Mouse (Mus musculus) common myeloid progenitor, adult 5-6 weeks (primary cell): ENCODE measurements at regions not wholly inside any gene's neighbourhood (a gene's known extent, or its start where the extent isn't known, plus 50 kb on each side); places are given as distances from the start of the nearest gene placed in this dataset.

Experiments used
- ATAC-seq: replicated peaks from 2 replicates; pipeline ENCODE4 v1.8.0; 2016; ENCODE audit warnings: low read depth, mild to moderate bottlenecking, moderate TSS enrichment, inconsistent platforms; ENCODE audit not compliant: poor library complexity, severe bottlenecking

DNA sequence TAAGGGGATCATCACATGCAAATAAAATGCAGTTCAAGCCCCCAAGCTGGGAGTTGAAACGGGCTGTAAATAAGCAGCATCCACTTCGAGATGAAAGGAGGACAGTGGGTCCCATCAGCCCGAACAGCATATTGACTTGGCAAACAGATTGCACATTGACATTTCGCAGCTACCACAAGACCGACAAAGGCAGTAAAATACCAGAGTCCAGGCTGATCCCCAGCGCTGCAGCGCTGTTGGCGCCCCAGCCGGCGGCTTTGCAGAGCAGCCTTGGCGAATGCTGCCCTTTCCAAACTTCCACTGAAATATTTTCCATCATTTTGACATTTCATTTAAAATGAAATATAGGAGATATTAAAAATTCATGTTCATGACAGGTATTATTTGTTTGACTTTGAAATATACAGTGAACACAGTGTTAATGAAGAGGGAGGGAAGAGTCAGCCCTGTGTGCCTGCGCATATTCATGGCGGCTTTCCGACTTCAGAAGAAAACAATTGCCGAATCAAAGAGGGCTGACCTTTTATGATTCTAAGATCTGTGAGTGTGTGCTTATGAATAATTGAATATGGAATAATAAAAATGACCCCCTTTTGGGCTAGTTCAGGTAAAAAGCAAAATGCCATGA lies 98.4 kb downstream of the Sqor start:
- ATAC-seq: no peak

DNA sequence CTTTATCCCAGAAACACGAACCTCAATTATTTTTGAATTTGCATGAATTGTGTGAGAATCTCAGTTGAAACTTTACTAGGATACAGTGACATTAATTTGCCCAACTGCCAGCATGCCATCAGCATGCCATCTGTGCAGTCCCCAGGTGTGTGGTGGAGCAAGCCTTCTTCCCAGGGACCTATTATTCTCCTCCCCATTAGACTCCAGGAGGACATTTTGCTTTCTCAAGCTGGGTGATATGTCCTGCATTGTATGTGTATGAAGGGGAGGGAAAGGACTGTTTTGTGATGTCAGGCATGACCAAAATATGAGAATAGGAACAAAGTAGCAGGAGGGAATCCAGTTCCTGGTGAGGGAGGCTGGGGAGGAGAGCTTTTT lies 98.9 kb downstream of the Sqor start:
- ATAC-seq: no peak

DNA sequence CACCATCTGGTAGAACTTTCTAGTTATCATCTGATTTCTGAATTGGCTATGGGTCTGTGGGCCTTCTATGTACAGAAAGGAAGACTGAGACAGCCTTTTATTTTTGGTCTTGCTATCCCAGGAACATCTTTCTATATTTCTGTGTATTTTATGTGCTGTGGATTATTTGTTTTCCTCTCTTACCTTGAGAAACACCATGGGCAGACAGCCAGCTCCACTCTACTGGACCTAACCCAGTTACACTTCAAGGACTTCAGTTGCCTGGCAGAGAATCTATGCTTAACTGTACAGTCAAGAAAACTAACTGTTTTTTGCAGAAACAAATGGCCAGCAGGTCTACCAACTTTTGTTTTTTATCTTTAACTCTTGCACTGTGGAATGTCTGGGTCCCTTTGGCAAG lies 122.1 kb downstream of the Sqor start:
- no peak for ATAC-seq

DNA sequence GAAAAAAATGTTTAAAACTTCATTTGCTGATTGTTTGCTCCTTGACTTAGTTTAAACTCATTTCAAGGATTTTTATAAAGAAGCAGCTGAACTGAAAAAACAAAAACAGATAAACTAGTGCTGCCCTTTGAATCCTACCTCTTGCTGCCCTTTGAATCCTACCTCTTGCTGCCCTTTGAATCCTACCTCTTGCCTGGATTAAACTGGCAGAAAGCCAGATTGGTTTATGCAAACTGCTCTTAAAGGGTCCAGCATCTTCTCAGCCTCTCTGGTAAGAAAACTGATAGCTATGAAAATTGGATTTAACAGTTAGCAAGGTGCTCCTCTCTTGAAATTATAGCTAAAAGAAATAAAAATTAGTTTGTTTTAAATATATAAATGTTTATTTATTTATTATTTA lies 122.5 kb downstream of the Sqor start:
- ATAC-seq: no peak

DNA sequence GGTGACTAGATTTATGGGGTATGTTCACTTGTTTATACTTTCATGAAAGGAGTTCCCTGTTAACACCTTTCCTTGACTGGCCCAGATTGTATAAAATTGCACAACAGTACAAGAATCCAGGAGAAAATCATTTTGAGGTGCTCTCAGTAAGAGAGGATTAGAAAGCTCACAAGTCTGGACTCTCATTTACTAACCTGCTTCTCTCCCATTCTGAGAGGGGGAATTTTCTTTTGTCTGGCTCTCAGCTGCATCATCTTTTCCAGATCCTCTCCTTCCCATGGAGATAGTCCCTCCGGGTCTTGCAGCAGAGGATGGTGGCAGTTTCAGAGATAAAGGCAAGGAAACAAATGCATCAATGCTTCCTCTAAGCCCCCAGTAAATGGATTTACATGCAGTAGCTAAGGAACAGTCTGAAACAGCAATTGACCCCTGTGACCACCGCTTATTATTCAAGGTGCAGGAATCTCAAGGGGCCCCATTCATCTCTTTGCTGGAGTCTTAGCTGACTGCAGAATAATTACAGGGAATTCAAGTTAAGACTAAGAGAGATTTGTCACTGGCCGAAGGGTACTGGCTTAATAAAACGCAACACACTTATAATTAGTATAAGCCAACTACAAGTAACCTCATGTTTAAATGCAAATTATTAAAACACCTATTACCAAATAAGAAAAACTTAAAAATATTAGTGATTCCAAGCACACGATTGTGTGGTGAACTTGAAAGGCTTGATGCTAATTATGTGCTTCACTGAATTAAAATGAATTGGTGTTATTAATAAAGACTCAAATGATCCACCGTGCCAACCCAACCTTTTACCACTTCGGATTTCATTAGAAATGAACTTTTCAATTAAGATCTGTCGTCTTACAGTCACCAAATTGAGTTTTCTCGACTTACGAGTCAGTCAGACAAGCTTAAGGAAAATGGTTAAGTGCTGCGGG lies 140.4 kb downstream of the Sqor start:
- ATAC-seq: no peak

DNA sequence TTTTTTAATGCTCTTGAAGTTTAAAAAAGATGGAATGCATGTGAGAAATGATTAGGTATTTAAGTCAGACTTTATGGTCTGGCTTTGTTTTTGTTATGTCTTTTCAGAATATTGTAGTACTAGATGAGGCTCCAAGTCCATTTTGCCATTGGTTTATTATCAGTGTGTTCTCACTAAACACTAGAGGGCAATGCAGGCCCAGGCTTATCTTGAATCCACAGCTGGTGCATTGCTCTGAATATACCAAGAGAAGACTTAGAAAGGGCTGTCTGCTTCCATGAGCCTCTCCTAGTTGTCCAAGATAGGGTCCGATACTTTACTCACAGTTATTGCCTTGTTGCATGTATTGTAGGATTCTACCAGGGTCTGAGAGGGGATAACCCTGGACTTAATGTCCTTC lies 151.7 kb downstream of the Sqor start:
- no peak for ATAC-seq

DNA sequence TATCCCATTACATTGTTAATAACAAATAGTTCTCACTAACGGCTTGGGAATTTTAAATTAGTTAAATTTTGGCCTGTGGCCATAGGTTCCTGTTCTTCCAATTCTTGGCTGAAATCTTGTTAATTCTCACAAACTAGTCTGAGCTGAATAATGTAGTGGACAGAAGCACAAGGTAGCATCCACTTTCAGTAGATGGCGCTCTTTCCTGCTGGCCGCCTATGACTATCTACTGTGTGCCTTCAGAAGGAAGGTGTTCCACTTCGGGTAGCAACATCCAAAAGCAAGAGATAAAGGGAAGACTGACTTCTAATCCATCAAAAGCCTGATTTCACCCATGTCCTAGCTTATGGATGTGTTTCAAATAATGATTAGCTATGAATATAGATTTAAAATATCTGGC lies 172.9 kb downstream of the Sqor start:
- ATAC-seq: 0 out of 2 replicates have a peak, but pooled peaks have one; percentile 36

DNA sequence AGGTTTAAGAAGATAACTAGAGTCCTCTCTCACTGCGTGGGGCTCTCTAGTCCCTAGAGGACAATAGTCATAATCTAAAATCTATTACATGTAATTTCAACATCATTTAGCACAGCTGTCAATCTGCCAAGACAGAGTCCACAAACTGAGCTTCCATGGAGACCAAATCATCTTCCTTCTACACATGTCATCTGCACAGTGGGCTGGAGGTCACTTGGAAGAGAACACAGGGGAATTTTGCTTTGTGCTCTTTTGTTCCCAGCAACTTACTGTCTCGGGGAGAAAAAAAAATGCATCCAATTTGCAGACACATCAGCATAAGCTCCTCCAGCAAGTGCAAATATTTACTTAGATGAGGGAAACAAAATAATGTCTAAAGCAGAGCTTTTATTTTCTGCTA lies 179.8 kb downstream of the Sqor start:
- no peak for ATAC-seq

DNA sequence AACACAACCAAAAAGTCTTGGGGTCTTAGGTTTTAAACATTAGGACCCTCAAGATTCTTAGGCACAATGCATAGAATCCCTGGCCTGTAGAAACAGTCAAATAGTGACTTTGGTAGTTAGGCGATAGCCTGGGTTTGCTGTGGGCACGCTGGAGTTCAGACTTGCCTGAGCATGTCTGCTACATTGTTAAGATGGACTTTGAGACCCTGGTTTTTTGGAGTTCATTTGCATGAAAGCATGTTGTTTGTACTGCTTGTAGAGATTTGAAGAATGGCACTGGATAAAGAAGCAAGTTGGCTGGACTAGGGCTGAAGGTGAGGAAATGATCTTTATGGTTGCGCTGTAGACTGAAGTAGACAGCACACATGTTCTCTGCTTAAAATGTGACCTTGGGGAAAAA lies 180.9 kb downstream of the Sqor start:
- no peak for ATAC-seq

DNA sequence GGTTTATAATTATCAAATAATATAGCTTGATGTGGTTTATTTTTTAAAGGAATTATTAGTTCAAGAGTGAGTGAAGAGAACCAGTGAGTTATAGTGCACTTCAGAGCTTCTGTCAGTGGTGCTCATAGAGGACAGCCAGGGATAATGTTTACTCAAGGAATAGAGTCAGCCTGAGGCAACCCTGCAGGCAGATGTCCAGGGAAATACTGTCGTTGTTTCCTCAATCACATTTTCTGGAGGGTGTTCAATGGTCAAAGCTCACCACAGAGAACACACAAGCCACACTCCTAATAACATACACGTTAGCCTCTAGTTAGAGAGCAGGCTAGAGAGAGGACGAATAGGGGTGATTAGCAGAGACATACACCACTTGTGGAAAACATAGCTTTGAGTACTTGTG lies 184.0 kb downstream of the Sqor start:
- ATAC-seq: no peak

DNA sequence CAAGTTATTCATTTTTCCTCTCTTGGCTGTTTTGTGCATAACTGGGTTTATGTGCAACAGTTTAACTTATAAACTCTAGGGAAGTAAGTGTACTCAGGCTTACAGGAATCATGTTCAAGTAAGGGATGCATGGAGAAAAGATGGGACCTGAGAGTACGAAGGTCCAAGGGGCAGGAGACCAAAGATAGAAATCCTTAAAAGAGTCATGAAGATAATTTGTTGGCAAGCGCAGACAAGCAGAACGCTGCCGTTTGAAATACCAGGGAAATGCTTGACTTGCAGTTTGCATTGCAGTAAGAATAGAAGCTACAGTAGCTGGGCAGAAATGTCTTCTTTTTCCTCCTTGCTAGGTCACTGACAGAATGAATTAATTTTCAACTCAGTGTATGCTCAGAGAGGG lies 196.7 kb downstream of the Sqor start:
- no peak for ATAC-seq

DNA sequence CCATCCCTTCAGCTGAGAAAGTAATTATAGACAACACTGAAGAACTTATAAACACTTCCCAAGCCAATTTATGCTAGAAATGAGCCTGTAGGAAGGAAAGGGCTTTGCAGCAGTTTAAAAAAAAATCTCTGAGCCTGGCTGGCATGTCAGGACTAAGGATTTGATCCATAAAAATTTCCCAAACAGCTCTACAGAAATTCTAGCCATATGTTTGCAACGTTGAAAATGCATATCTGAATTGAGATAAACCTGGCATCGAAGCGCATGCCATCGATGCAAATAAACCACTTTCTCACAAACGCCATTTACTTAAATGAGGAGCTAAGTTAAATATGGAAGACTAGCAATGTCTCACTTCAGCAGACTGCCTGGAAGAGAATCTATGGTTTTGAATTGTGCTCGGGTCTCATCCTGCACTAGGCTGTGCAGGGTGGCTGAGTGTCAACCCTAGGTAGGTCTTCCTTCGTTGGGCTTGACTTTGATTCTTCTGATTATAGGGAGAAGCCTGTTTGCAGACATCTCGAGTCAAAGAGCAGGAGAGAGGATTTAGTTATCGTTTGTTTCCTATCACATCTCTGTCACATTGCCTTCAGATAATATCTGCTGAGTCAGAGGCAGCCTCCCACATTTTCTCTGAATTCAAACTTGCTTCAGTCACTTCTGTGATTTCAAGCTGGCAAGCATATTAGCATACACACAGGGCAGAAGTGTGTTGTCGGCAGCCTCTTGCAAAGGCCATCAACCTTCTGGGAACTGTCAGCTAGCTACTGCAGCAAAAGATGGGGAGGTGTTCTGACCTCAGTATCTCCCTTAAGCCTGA lies 204.0 kb downstream of the Sqor start:
- ATAC-seq: no peak
